In genomic region chr12:104858732-104859131, GRCm38 (mm10) we compare ENCODE assay signal across 10 mouse cellular contexts. TPM values are rescaled to one million over a fixed set of nuclear protein-coding genes. Genes with fewer than 3 reads are reported as not detected.
DNase-seq lines count a peak whose midpoint lies in the region; ATAC-seq and TF ChIP-seq lines count a peak whose summit lies in the region.
"Had no signal": no experiment of that assay in that cellular context is flagged by ENCODE, and none has a peak within 500 bp of the region (broad histone marks: within the 10 kb centered on the region; RNA-seq: fewer than 3 reads in every experiment).

No protein-coding gene starts in this region.

- no peak overlapping the region for H3K4me3 ChIP-seq in cerebellum, adult 2 months (replicated peaks; ENCODE audit: insufficient read depth, low read depth, low read length)
- H3K4me3 ChIP-seq in kidney, postnatal 0 days (replicated peaks; ENCODE audit: low read depth, low read length): no peak overlapping the region
- H3K4me3 ChIP-seq in forebrain, embryonic 15.5 days: no peak overlapping the region
- H3K4me3 ChIP-seq: heart, embryonic 13.5 days had no signal

- no peak overlapping the region for H3K9ac ChIP-seq in kidney, postnatal 0 days (ENCODE audit: low read depth, low read length)
- H3K9ac ChIP-seq in forebrain, embryonic 15.5 days (replicated peaks): no peak overlapping the region
- H3K9ac ChIP-seq: heart, embryonic 13.5 days; lung, embryonic 14.5 days had no signal

- no peak for TF ChIP-seq CTCF in cerebellum, adult 2 months (IDR thresholded peaks at IDR 0.05; ENCODE audit: borderline replicate concordance, insufficient read depth, low read depth, low read length)
- no peak for TF ChIP-seq CTCF in kidney, postnatal 0 days (IDR thresholded peaks at IDR 0.05; ENCODE audit: low read depth)

- peak overlapping the region; percentile 47; the same call in 1 of the 2 replicates for H3K27ac ChIP-seq in cerebellum, adult 2 months (ENCODE audit: insufficient read depth, low read length)
- H3K27ac ChIP-seq in kidney, postnatal 0 days: 0 out of 2 replicates have a peak overlapping the region, but pooled peaks have one; percentile 25
- H3K27ac ChIP-seq in forebrain, embryonic 15.5 days (replicated peaks): peak overlapping the region; percentile 61
- H3K27ac ChIP-seq: heart, embryonic 13.5 days had no signal

- 75% methylated on average over 5 of the region's 5 CpGs for WGBS in cerebellum, adult 2 months
- WGBS in kidney, postnatal 0 days: 75% methylated on average over 5 of the region's 5 CpGs
- WGBS in forebrain, embryonic 15.5 days: 57% methylated on average over 5 of the region's 5 CpGs

- H3K4me1 ChIP-seq in cerebellum, adult 2 months (ENCODE audit: control insufficient read depth, insufficient read depth, low read length): peaks cover 3% of the 10 kb centered on the region; the same call in 1 of the 2 replicates
- no peaks in the 10 kb centered on the region for H3K4me1 ChIP-seq in kidney, postnatal 0 days (replicated peaks; ENCODE audit: insufficient read depth, low read length)
- peaks cover 7% of the 10 kb centered on the region for H3K4me1 ChIP-seq in forebrain, embryonic 15.5 days
- H3K4me1 ChIP-seq: heart, embryonic 13.5 days had no signal

- no peaks in the 10 kb centered on the region; the same call in 1 of the 2 replicates for H3K9me3 ChIP-seq in kidney, postnatal 0 days (replicated peaks; ENCODE audit: low read length)
- H3K9me3 ChIP-seq in forebrain, embryonic 15.5 days: no peaks in the 10 kb centered on the region
- H3K9me3 ChIP-seq: heart, embryonic 13.5 days had no signal

- DNase-seq in cerebellum, adult 2 months: no peak
- no peak for DNase-seq in kidney, postnatal 0 days (ENCODE audit: low spot score)
- no peak for DNase-seq in kidney, postnatal 4 days
- peak; percentile 59 for DNase-seq in adrenal gland, postnatal 14 days
- DNase-seq: lung, embryonic 14.5 days had no signal

- H3K36me3 ChIP-seq in kidney, postnatal 0 days (ENCODE audit: insufficient read depth, low read length): 0 out of 2 replicates have a peak, but pooled peaks cover 3% of the 10 kb centered on the region
- no peaks in the 10 kb centered on the region for H3K36me3 ChIP-seq in forebrain, embryonic 15.5 days
- H3K36me3 ChIP-seq: heart, embryonic 13.5 days had no signal

- no peaks in the 10 kb centered on the region for H3K27me3 ChIP-seq in cerebellum, adult 2 months (ENCODE audit: control insufficient read depth, insufficient read depth, low read length)
- no peaks in the 10 kb centered on the region for H3K27me3 ChIP-seq in kidney, postnatal 0 days (ENCODE audit: insufficient read depth, low read length)
- no peaks in the 10 kb centered on the region for H3K27me3 ChIP-seq in forebrain, embryonic 15.5 days

- no peak overlapping the region for H3K4me2 ChIP-seq in kidney, postnatal 0 days (ENCODE audit: low read length)
- H3K4me2 ChIP-seq in forebrain, embryonic 15.5 days (replicated peaks): no peak overlapping the region
- H3K4me2 ChIP-seq: heart, embryonic 13.5 days; lung, embryonic 14.5 days had no signal

- ATAC-seq in cerebellum, adult (ENCODE audit: insufficient number of reproducible peaks, low FRiP score, low TSS enrichment): no peak
- no peak for ATAC-seq in kidney, postnatal 0 days (replicated peaks; ENCODE audit: low FRiP score, low read depth)
- no peak for ATAC-seq in forebrain, embryonic 15.5 days (replicated peaks)
- no peak for ATAC-seq in CD4-positive, CD25-positive, alpha-beta regulatory T cell, adult 4 months
- no peak for ATAC-seq in activated CD4-positive, CD25-positive, alpha-beta regulatory T cell, adult 4 months

- no peak for TF ChIP-seq POLR2A in cerebellum, adult 2 months (IDR thresholded peaks at IDR 0.05; ENCODE audit: borderline replicate concordance, insufficient read depth, low read length)

RNA-seq across cellular contexts. Expression of gene Clmn, which starts 6.1 kb away (rescaled TPM):
- 30.6 and 32.2 TPM in 2 replicates for polyA plus RNA-seq in cerebellum, adult 2 months (2012; rRNA removed)
- 6.0 and 7.3 TPM in 2 replicates for polyA plus RNA-seq in kidney, postnatal 0 days (2015; fragmentation: Nextera tagmentation; extraction: Ambion mirVana)
- 7.5 and 14.3 TPM in 2 replicates for total RNA-seq in adrenal gland, postnatal 14 days (2021)
- polyA plus RNA-seq in forebrain, embryonic 15.5 days (2015; fragmentation: Nextera tagmentation; extraction: Ambion mirVana): 1.0 and 1.2 TPM in 2 replicates
- polyA plus RNA-seq in CD4-positive, CD25-positive, alpha-beta regulatory T cell, adult 4 months (2017; shearing (Covaris generic)): not detected
- under 1 TPM in 1 of 2 experiments, not detected in 1; 0.04 TPM for polyA plus RNA-seq in activated CD4-positive, CD25-positive, alpha-beta regulatory T cell, adult 4 months (2017; shearing (Covaris generic))
